Mouse (Mus musculus) forebrain, embryonic 14.5 days (tissue): Measurements from ENCODE around the gene Slc7a4. TPM values are rescaled to one million over a fixed set of nuclear protein-coding genes. Genes with fewer than 3 reads are reported as not detected.
A peak's percentile ranks its signal among the peaks of the same experiment; 100 is the strongest.
"Not testable (repeated sequence)": the region's sequence is repeated elsewhere in the genome, so short reads cannot be mapped to it uniquely, and the experiment has no call there.

Source experiments
- ATAC-seq: fragments of 200-750 bp; cut with Nextera tagmentation; 2 replicates; pipeline ENCODE4 v1.8.0; 2017; ENCODE audit warnings: mild to moderate bottlenecking, moderate library complexity
- DNase-seq: peaks from one replicate; pipeline ENCODE4 v3.0.0-alpha.2; 2015; ENCODE audit warnings: low spot score
- H3K27ac ChIP-seq: fragments of 300-500 bp; sonication (generic); 2 replicates; pipeline ENCODE4 v1.5.1; 2014; ENCODE audit warnings: low read depth, mild to moderate bottlenecking, control low read depth, low read length, moderate library complexity
- H3K27me3 ChIP-seq: fragments of 300-500 bp; sonication (generic); replicated peaks from 2 replicates; pipeline ENCODE4 v1.6.1; 2014; ENCODE audit warnings: low read length, control low read depth, mixed read lengths; ENCODE audit not compliant: control insufficient read depth, insufficient read depth
- H3K36me3 ChIP-seq: fragments of 300-500 bp; sonication (generic); 2 replicates; pipeline ENCODE4 v1.6.1; 2014; ENCODE audit warnings: low read length, control low read depth; ENCODE audit not compliant: control insufficient read depth, insufficient read depth
- H3K4me1 ChIP-seq: fragments of 300-500 bp; sonication (generic); 2 replicates; pipeline ENCODE4 v1.6.1; 2014; ENCODE audit warnings: antibody characterized with exemption, low read length, control low read depth; ENCODE audit not compliant: control insufficient read depth, insufficient read depth
- H3K4me2 ChIP-seq: fragments of 300-500 bp; sonication (generic); 2 replicates; pipeline ENCODE4 v1.6.1; 2014; ENCODE audit warnings: mild to moderate bottlenecking, control low read depth, low read length
- H3K4me3 ChIP-seq: fragments of 300-500 bp; sonication (generic); 2 replicates; pipeline ENCODE4 v1.5.1; 2014; ENCODE audit warnings: low read depth, low read length, control low read depth
- H3K9ac ChIP-seq: fragments of 300-500 bp; sonication (generic); 2 replicates; pipeline ENCODE4 v1.6.1; 2014; ENCODE audit warnings: mild to moderate bottlenecking, low read length, control low read depth, moderate library complexity
- H3K9me3 ChIP-seq: fragments of 300-500 bp; sonication (generic); replicated peaks from 2 replicates; pipeline ENCODE4 v1.6.1; 2016; ENCODE audit warnings: low read length, control low read depth, mixed read lengths; ENCODE audit not compliant: control insufficient read depth
- WGBS: fragments of 180-500 bp; shearing (Covaris S2); extraction: QIAGEN DNeasy Blood & Tissue Kit; methylation state at CpG from one replicate; pipeline ENCODE4 v1.1.7; 2014; 5-methylcytosine and 5-hydroxymethylcytosine counted together
- polyA plus RNA-seq: library from polyadenylated mRNA; unstranded; fragments of >200 nt; fragmentation: Nextera tagmentation; extraction: Ambion mirVana; gene quantifications from 2 replicates; pipeline ENCODE4 v1.2.1, GENCODE M21; 2014

Slc7a4 gene
- polyA plus RNA-seq, 1 experiment from 2014 or later = 23.3 TPM

DNA sequence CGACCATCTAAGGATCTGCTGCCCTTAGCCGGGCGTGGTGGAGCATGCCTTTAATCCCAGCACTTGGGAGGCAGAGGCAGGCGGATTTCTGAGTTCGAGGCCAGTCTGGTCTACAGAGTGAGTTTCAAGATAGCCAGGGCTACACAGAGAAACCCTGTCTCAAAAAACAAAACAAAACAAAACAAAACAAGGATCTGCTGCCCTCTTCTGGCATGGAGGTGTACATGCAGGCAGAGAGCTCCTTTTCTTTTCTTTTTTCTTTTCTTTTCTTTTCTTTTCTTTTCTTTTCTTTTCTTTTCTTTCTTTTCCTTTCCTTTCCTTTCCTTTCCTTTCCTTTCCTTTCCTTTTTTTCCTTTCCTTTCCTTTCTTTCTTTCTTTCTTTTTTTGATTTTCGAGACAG is 31.7 kb upstream of the Slc7a4 start:
- H3K27me3 ChIP-seq, H3K9ac ChIP-seq, H3K27ac ChIP-seq, H3K4me3 ChIP-seq, H3K9me3 ChIP-seq, H3K36me3 ChIP-seq, H3K4me2 ChIP-seq, H3K4me1 ChIP-seq, ATAC-seq, DNase-seq: not testable (repeated sequence)
- WGBS = 92% methylated on average over 6 of the region's 6 CpGs

- Histone ChIP-seq H3K9me3 (no peaks in the 10 kb centered on the region), H3K27ac (no peak overlapping the region), H3K27me3 (no peaks in the 10 kb centered on the region), H3K4me3 (no peak overlapping the region), H3K4me2 (no peak overlapping the region), H3K36me3 (no peaks in the 10 kb centered on the region), H3K9ac (no peak overlapping the region), H3K4me1 (no peaks in the 10 kb centered on the region)
- 69% methylated on average over 4 of the region's 4 CpGs for WGBS
- DNase-seq (no peak), ATAC-seq (no peak)
Measured at GRCm38 (mm10) chr16:17611383-17611782, 28.4 kb upstream of the Slc7a4 start.

- H3K4me3 ChIP-seq = no peak overlapping the region
- H3K4me1 ChIP-seq = no peaks in the 10 kb centered on the region
- DNase-seq (no peak), ATAC-seq (no peak)
- H3K9ac ChIP-seq = no peak overlapping the region
- H3K4me2 ChIP-seq = no peak overlapping the region
- no peaks in the 10 kb centered on the region for H3K36me3 ChIP-seq
- no peaks in the 10 kb centered on the region for H3K27me3 ChIP-seq
- no peaks in the 10 kb centered on the region for H3K9me3 ChIP-seq
- WGBS = 81% methylated on average over 5 of the region's 5 CpGs
- H3K27ac ChIP-seq = no peak overlapping the region
Measured at GRCm38 (mm10) chr16:17605684-17606083, 22.7 kb upstream of the Slc7a4 start.

DNA sequence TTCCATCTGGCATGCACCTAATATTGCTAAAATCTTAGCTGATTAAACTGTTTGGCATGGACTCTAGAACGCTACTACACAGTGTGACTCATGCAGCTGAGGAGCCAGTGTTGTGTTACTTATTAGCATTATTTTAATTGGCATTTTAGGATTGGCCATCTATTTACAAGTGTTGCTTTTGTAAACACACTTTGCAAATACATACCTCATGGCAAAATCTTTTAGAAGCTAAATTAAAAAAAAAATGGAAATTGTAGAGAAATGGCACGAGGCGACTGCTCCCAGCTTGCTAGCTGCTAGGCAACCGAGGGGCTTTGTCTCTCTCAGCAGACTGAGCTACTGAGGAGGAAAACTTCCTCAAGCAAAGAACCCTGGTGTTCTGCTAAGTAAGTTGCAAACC is 21.9 kb upstream of the Slc7a4 start:
- H3K27me3 ChIP-seq = no peaks in the 10 kb centered on the region
- H3K4me2 ChIP-seq = no peak overlapping the region
- ATAC-seq (no peak), DNase-seq (peak; percentile 35)
- no peak overlapping the region for H3K4me3 ChIP-seq
- H3K9ac ChIP-seq = no peak overlapping the region
- WGBS = 48% methylated on average over 4 of the region's 4 CpGs
- no peaks in the 10 kb centered on the region for H3K36me3 ChIP-seq
- H3K27ac ChIP-seq = no peak overlapping the region
- H3K4me1 ChIP-seq = no peaks in the 10 kb centered on the region
- H3K9me3 ChIP-seq = no peaks in the 10 kb centered on the region

GRCm38 (mm10) chr16:17600944-17601562 is 18.0 kb upstream of the Slc7a4 start:
- H3K9me3 ChIP-seq = no peaks in the 10 kb centered on the region
- no peak overlapping the region for H3K9ac ChIP-seq
- H3K27ac ChIP-seq = no peak overlapping the region
- 66% methylated on average over 3 of the region's 3 CpGs for WGBS
- H3K4me3 ChIP-seq = no peak overlapping the region
- no peaks in the 10 kb centered on the region for H3K4me1 ChIP-seq
- ATAC-seq (no peak), DNase-seq (no peak)
- H3K4me2 ChIP-seq = no peak overlapping the region
- H3K36me3 ChIP-seq = no peaks in the 10 kb centered on the region
- H3K27me3 ChIP-seq = no peaks in the 10 kb centered on the region

DNA sequence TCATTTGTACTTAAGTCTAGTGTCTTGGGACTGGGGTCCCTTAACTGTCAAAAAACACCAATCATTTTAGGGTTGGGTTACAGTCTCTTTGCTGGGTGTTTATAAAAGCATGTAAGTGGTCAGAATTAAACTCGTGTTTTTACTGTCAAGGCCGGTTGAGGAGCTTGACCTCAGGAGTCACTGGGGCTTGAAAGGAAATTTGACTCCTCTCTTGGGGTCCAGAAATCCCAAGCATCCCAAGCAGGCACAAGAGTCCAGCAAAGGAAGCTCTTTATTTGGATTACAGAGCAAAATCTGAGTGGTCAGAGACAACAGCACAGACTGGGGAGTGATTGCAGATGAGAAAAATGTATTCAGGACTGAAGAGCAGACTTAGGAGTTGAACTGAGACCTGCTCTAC is 7.7 kb upstream of the Slc7a4 start:
- DNase-seq = no peak
- H3K9ac ChIP-seq = no peak overlapping the region
- 78% methylated on average over 2 of the region's 2 CpGs for WGBS
- H3K4me1 ChIP-seq = no peaks in the 10 kb centered on the region
- H3K9me3 ChIP-seq = no peaks in the 10 kb centered on the region
- no peak overlapping the region for H3K4me2 ChIP-seq
- H3K4me3 ChIP-seq = no peak overlapping the region
- H3K27me3 ChIP-seq = no peaks in the 10 kb centered on the region
- no peaks in the 10 kb centered on the region for H3K36me3 ChIP-seq
- no peak overlapping the region for H3K27ac ChIP-seq
- ATAC-seq = no peak

DNA sequence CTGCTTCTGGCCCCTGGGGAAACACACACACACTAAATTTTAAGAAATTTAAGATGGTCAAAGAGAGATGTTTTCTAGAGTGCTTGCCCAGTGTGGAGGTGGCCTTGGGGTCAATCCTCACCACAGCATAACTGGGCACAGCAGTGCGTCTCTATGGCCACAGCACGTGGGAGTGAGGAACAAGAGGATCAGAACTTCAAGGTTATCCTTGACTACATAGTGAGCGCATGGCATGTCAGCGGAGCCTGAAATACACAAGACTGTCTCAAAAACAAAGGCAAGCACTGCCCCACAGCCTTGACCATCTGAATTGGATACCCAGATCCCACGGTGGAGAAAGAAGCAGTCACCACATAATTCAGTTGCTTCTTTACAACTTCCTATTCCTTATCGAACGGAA is 1.5 kb upstream of the Slc7a4 start:
- ATAC-seq = no peak
- DNase-seq = no peak
- no peaks in the 10 kb centered on the region for H3K36me3 ChIP-seq
- 82% methylated on average over 7 of the region's 7 CpGs for WGBS
- H3K27me3 ChIP-seq = no peaks in the 10 kb centered on the region
- H3K4me3 ChIP-seq = no peak overlapping the region
- H3K9me3 ChIP-seq = no peaks in the 10 kb centered on the region
- H3K4me1 ChIP-seq = no peaks in the 10 kb centered on the region
- H3K4me2 ChIP-seq = no peak overlapping the region
- no peak overlapping the region for H3K27ac ChIP-seq
- H3K9ac ChIP-seq = no peak overlapping the region

DNA sequence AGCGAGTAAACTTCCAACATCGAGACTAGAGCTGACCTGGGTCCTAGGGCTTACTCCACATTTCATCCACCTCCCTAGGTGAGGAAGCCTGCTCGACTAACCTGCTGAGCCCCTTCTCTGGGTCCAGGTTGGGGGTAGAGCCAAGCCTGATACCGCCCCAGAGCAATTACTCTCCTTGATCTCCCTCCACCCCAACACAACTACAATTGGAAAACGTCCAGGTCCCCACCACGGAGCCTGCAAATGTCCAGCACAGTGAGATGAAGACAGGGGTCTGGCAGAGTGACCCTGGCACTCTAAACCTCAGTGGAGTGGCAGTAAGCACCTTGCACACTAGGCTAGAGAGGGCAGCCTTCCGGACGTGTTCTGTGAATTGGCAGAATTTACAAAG is 6.2 kb downstream of the Slc7a4 start:
- DNase-seq = no peak
- peaks cover 7% of the 10 kb centered on the region; the same call in 1 of the 2 replicates for H3K4me1 ChIP-seq
- peak; percentile 19; the same call in 1 of the 2 replicates for ATAC-seq
- peaks cover 9% of the 10 kb centered on the region; the same call in 1 of the 2 replicates for H3K27me3 ChIP-seq
- WGBS = 11% methylated on average over 8 of the region's 8 CpGs
- peak overlapping the region; percentile 70 for H3K9ac ChIP-seq
- H3K9me3 ChIP-seq = no peaks in the 10 kb centered on the region
- peak overlapping the region; percentile 52 for H3K4me3 ChIP-seq
- H3K4me2 ChIP-seq = peak overlapping the region; percentile 76
- no peaks in the 10 kb centered on the region for H3K36me3 ChIP-seq
- H3K27ac ChIP-seq = no peak overlapping the region

GRCm38 (mm10) chr16:17575870-17576824 is 6.9 kb downstream of the Slc7a4 start:
- ATAC-seq (peak; percentile 93), DNase-seq (peak; percentile 70)
- H3K9ac ChIP-seq = peak overlapping the region; percentile 70
- H3K4me1 ChIP-seq = peaks cover 7% of the 10 kb centered on the region; the same call in 1 of the 2 replicates
- peak overlapping the region; percentile 52 for H3K4me3 ChIP-seq
- peak overlapping the region; percentile 76 for H3K4me2 ChIP-seq
- H3K27ac ChIP-seq = no peak overlapping the region; the same call in 1 of the 2 replicates
- H3K9me3 ChIP-seq = no peaks in the 10 kb centered on the region
- no peaks in the 10 kb centered on the region for H3K36me3 ChIP-seq
- peaks cover 9% of the 10 kb centered on the region; the same call in 1 of the 2 replicates for H3K27me3 ChIP-seq
- 15% methylated on average over 44 of the region's 45 CpGs for WGBS
